Mouse (Mus musculus): ENCODE measurements at regions not wholly inside any gene's neighbourhood (a gene's known extent, or its start where the extent isn't known, plus 50 kb on each side); places are given as distances from the start of the nearest gene placed in this dataset.

GRCm38 (mm10) chr9:43943522-43943921 is 99.7 kb upstream of the Thy1 start:
- TF ChIP-seq CTCF (IDR thresholded peaks at IDR 0.05; ENCODE audit: control insufficient read depth, insufficient read depth, insufficient read length): no peak
- no peak for TF ChIP-seq USF1 (IDR thresholded peaks at IDR 0.05; ENCODE audit: low read depth)
- no peak for TF ChIP-seq MYOD1 (IDR thresholded peaks at IDR 0.05; ENCODE audit: control insufficient read depth, insufficient read length, low read depth)
